ENCODE assay signal across 27 mouse cellular contexts in the genomic region with DNA sequence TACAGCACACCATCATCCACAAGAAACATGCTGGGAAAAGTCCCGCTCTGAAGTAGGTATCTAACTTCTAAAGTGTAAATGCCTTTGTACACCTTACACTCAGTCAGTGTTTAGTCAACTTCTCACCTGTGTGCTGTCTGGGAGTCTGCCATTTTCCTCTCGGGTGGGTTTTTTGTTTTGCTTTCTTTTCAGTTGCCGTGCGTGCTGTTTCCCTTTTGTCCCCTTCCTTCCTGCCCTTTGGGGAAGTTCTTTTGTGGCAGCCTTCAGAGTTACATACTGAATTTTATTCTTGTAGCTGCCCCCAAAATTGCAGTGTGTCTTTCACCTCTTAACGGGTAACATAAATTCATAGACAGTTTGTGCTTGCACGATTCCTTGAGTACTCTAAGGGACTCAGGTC. TPM values are rescaled to one million over a fixed set of nuclear protein-coding genes. Genes with fewer than 3 reads are reported as not detected.
DNase-seq lines count a peak whose midpoint lies in the region; ATAC-seq lines count a peak whose summit lies in the region.
"Had no signal": no experiment of that assay in that cellular context is flagged by ENCODE, and none has a peak within 500 bp of the region (broad histone marks: within the 10 kb centered on the region; RNA-seq: fewer than 3 reads in every experiment).

No protein-coding gene starts in this region.

- DNase-seq in heart, adult 11 months, result peak; percentile 50
- DNase-seq in heart, embryonic 10.5 days (ENCODE audit: low spot score), result no peak
- DNase-seq in thymus, postnatal 0 days (ENCODE audit: low spot score), result peak; percentile 34
- DNase-seq in thymus, postnatal 10 days (ENCODE audit: low spot score in 2 of 2), result no peak
- DNase-seq in urinary bladder, postnatal 10 days (ENCODE audit: low spot score), result no peak
- DNase-seq in kidney, adult 8-10 months, result no peak
- no peak for DNase-seq in hindbrain, embryonic 14.5 days (ENCODE audit: low spot score)
- DNase-seq: adrenal gland, postnatal 14 days; cerebellum, adult 8-10 months; cerebellum, postnatal 25 days; gastrocnemius, postnatal 25 days; heart, adult 2 months; heart, postnatal 14 days; kidney, adult 9 months; kidney, postnatal 10 days; layer of hippocampus, postnatal 36 days; left cerebral cortex, postnatal 4 days; liver, embryonic 13.5 days; lung, adult 2 months; lung, postnatal 10 days had no signal

- WGBS in heart, embryonic 10.5 days, result 85% methylated on average over 6 of the region's 6 CpGs
- WGBS in hindbrain, embryonic 14.5 days, result 67% methylated on average over 6 of the region's 6 CpGs

- no peak overlapping the region for H3K9ac ChIP-seq in hindbrain, embryonic 14.5 days
- H3K9ac ChIP-seq: forebrain, embryonic 13.5 days; intestine, embryonic 15.5 days; liver, embryonic 13.5 days; midbrain, embryonic 12.5 days; neural tube, embryonic 13.5 days had no signal

- H3K27me3 ChIP-seq in heart, embryonic 10.5 days (ENCODE audit: insufficient read depth, poor library complexity, severe bottlenecking), result no peaks in the 10 kb centered on the region
- H3K27me3 ChIP-seq in hindbrain, embryonic 14.5 days (ENCODE audit: control insufficient read depth, insufficient read depth, low read length), result no peaks in the 10 kb centered on the region
- H3K27me3 ChIP-seq: forebrain, embryonic 13.5 days; intestine, embryonic 15.5 days; liver, embryonic 13.5 days; megakaryocyte, embryonic 14.5 days; midbrain, embryonic 12.5 days; neural tube, embryonic 13.5 days had no signal

- no peak overlapping the region for H3K4me3 ChIP-seq in heart, embryonic 10.5 days
- H3K4me3 ChIP-seq in hindbrain, embryonic 14.5 days (replicated peaks; ENCODE audit: low read length), result no peak overlapping the region
- H3K4me3 ChIP-seq: forebrain, embryonic 13.5 days; heart, adult 2 months; intestine, embryonic 15.5 days; liver, embryonic 13.5 days; megakaryocyte, embryonic 14.5 days; midbrain, embryonic 12.5 days; neural tube, embryonic 13.5 days had no signal

- no peak overlapping the region for H3K4me2 ChIP-seq in hindbrain, embryonic 14.5 days (replicated peaks)
- H3K4me2 ChIP-seq: forebrain, embryonic 13.5 days; intestine, embryonic 15.5 days; liver, embryonic 13.5 days; midbrain, embryonic 12.5 days; neural tube, embryonic 13.5 days had no signal

- H3K9me3 ChIP-seq in heart, embryonic 10.5 days, result no peaks in the 10 kb centered on the region
- no peaks in the 10 kb centered on the region for H3K9me3 ChIP-seq in hindbrain, embryonic 14.5 days (ENCODE audit: control insufficient read depth, low read length)
- H3K9me3 ChIP-seq: forebrain, embryonic 13.5 days; intestine, embryonic 15.5 days; liver, embryonic 13.5 days; megakaryocyte, embryonic 14.5 days; midbrain, embryonic 12.5 days; neural tube, embryonic 13.5 days had no signal

- no peak overlapping the region for H3K27ac ChIP-seq in heart, embryonic 10.5 days
- no peak overlapping the region for H3K27ac ChIP-seq in hindbrain, embryonic 14.5 days
- H3K27ac ChIP-seq: forebrain, embryonic 13.5 days; heart, adult 2 months; hindbrain, postnatal 0 days; intestine, embryonic 15.5 days; liver, embryonic 13.5 days; midbrain, embryonic 12.5 days; neural tube, embryonic 13.5 days had no signal

- no peaks in the 10 kb centered on the region for H3K4me1 ChIP-seq in heart, embryonic 10.5 days
- no peaks in the 10 kb centered on the region for H3K4me1 ChIP-seq in hindbrain, embryonic 14.5 days (replicated peaks; ENCODE audit: control insufficient read depth, insufficient read depth, low read length)
- H3K4me1 ChIP-seq: forebrain, embryonic 13.5 days; intestine, embryonic 15.5 days; midbrain, embryonic 12.5 days; neural tube, embryonic 13.5 days had no signal

- peak; percentile 71 for ATAC-seq in megakaryocyte, adult 5-6 weeks (ENCODE audit: poor library complexity, severe bottlenecking)
- ATAC-seq in hindbrain, embryonic 14.5 days (ENCODE audit: low FRiP score), result no peak
- ATAC-seq: forebrain, embryonic 13.5 days; hindbrain, postnatal 0 days; intestine, embryonic 15.5 days had no signal

- H3K36me3 ChIP-seq in heart, embryonic 10.5 days, result peaks cover 74% of the 10 kb centered on the region
- peaks cover 84% of the 10 kb centered on the region for H3K36me3 ChIP-seq in hindbrain, embryonic 14.5 days (replicated peaks; ENCODE audit: control insufficient read depth, insufficient read depth)

RNA-seq across cellular contexts. Expression of a gene that starts 29.6 kb away (rescaled TPM):
- 1.8 and 2.4 TPM in 2 replicates for polyA plus RNA-seq in heart, embryonic 10.5 days (2016; fragmentation: Nextera tagmentation; extraction: Ambion mirVana)
- polyA plus RNA-seq in thymus, postnatal 0 days (2015; fragmentation: Nextera tagmentation; extraction: Ambion mirVana), result 3.7 and 5.3 TPM in 2 replicates
- total RNA-seq in megakaryocyte, adult 5-6 weeks (2015), result 24.7 and 25.8 TPM in 2 replicates
- 19.1 TPM in 2 replicates for total RNA-seq in megakaryocyte, adult 5-6 weeks (2017)
- polyA plus RNA-seq in hindbrain, embryonic 14.5 days (2014; fragmentation: Nextera tagmentation; extraction: Ambion mirVana), result 2.7 and 3.1 TPM in 2 replicates

Comparison
In these comparisons a context has a peak if more than half of its experiments do, and no peak if none do; other contexts are left out.
1. DNase-seq: peak in heart, adult 11 months (single experiment) and thymus, postnatal 0 days (single experiment); none in heart, embryonic 10.5 days (single experiment), thymus, postnatal 10 days (0 of 2), urinary bladder, postnatal 10 days (single experiment), kidney, adult 8-10 months (0 of 2) and hindbrain, embryonic 14.5 days (single experiment).